Mouse (Mus musculus) gastrocnemius, postnatal 10 days (tissue): ENCODE measurements around the gene Nmnat1. TPM values are rescaled to one million over a fixed set of nuclear protein-coding genes. Genes with fewer than 3 reads are reported as not detected.
"Not testable (repeated sequence)": the region's sequence is repeated elsewhere in the genome, so short reads cannot be mapped to it uniquely, and the experiment has no call there.

Experiments used
- DNase-seq: peaks from one replicate; pipeline ENCODE4 v3.0.0; 2021; ENCODE audit warnings: mixed read lengths
- total RNA-seq, 2 experiments: library from RNA; stranded (reverse); gene quantifications; 2 replicates each; pipeline ENCODE4 v1.2.3; 2021

The Nmnat1 gene
- total RNA-seq, 2 experiments from 2014 or later, result 16.0 to 16.1 TPM

DNA sequence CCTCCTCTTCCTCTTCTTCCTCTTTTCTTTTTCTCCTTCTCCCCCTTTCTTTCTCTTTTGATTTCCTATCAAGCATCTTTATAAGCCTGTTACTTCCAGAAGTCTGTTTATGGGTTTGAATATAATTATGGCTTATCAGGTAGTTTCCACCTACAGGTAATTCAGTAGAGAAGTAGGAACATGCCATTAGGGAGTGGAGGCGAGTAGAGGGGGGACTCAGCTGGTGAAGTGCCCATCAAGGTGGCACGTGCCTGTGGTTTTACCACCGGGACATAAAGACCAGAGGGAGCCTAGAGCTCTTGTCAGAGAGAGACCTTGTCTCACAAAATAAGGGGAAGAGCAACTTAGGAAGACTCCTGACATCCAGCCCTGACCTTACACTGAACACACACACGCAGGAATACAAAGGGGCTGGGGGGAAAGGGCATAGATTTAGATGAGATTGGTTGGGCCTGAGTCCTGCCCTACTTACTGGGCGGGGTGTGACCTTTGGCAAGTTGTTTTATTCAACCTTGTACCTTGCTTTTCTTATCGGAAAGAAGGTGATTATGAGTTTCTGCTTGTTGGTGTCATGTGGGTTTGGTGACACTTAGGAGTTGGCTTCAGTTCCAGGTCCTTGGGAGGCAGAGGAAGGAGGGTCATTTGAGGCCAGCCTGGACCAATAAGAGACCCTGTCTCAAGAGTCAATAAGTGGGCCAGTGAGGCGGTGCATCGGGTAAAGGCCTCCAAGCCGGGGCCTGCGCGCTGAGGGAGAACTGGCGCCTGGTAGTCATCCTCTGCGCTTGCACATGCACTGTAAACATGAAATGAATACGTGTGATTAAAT, 4.6 kb upstream of the Nmnat1 start:
- DNase-seq, result no peak

DNA sequence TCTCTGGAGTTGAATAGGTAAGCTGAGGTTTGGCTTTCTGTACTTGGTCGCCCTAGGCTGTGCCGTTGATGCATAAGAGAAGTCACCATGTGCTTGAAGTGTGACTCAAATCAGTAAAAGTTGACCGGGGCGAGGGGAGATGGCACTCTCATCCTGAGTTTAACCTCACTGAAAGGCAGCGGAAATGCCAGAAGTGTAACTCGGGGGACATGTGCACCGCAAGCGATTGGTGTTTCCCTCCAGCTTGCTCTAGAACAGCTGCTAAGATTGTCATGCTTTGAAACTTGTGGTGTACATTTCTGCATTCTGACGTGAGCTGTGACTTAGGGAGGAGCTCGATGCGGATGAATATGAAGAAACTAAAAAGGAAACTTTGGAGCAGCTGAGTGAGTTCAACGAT, 2.7 kb upstream of the Nmnat1 start:
- no peak for DNase-seq

GRCm38 (mm10) chr4:149485825-149486206, 814 bp upstream of the Nmnat1 start:
- no peak for DNase-seq

DNA sequence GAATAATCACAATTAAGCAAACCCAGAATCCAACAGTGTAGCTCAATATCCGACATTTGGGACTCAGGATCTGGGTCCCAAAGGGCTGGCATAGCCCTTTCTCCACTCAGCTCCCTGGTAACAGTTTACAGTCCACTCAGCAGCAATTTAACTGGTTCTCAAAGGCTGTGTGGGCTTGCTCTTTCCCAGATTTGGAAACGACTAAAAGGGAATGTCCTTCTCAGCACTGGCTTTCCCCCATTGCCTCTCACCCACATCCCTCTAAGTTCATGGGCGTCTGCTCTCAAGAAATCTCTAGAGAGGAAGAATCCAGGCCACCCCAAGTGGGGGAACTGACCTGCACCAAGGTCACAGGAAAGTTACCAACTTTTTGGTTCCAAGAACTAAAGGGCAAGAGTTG, 436 bp downstream of the Nmnat1 start:
- no peak for DNase-seq

DNA sequence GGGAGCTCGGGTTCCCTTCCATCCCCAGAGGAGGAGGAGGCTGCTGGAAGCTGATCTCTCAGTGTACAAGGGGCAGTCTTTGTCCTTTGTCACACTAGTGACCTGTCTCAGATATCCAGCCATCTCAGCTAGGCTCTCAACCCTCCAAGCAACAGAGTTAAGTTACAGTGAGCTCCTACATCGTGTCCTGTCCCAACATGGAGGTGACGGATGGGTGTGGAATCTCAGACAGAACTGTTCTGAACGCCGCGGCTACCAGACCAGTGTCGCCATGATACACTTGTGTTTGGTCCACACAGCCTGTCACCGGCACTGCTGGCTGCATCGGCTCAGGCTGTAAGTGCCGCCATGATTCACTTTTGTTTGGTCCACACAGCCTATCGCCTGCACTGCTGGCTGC, 7.9 kb downstream of the Nmnat1 start, which contains the start of gene Tmem274:
Tmem274 (plus strand) TSS at position 301 of the 400 bp plus-strand sequence.
- DNase-seq, result no peak

GRCm38 (mm10) chr4:149475096-149475495, 9.9 kb downstream of the Nmnat1 start:
- DNase-seq, result no peak

DNA sequence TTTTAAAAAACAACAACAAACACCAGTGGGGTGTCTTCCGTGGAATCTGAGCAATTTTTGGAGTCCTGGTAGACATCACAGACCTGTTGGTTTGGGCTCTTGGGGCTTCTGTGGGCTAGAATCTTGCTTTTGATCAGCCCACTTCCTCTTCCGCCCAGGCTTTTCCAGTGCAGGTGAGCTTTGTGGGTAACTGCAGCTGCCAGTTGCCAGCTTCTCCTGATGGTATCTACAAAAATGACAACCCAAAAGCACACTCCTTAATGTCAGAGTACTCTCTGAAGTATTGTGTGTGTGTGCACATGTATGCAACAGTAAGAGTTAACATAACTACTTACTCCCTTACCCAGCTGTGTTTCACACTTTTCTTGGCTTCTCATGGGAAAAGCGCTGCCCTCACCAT, 15.4 kb downstream of the Nmnat1 start:
- no peak for DNase-seq

DNA sequence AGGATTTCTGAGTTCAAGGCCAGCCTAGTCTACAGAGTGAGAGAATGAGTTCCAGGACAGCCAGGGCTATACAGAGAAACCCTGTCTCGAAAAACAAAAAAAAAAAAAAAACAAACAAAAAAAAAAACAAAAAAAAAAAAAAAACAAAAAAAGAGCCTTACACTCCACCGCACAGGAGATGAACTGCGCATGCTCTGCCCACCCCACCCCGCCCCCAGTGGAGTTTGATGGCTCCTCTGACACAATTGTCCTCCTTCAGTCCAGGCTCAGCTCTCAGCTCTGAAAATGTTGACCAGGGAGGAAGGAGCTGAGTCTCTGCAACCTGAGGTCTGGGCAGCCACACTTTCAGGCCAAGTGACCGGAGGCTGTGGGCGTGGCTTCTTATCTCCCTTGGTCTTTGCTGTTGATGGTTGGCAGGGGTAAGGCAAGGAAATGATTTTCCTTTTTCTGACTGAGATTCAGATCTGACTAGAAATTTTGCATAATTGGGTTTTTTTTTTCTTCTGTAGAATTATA, 21.5 kb downstream of the Nmnat1 start:
- no peak for DNase-seq

DNA sequence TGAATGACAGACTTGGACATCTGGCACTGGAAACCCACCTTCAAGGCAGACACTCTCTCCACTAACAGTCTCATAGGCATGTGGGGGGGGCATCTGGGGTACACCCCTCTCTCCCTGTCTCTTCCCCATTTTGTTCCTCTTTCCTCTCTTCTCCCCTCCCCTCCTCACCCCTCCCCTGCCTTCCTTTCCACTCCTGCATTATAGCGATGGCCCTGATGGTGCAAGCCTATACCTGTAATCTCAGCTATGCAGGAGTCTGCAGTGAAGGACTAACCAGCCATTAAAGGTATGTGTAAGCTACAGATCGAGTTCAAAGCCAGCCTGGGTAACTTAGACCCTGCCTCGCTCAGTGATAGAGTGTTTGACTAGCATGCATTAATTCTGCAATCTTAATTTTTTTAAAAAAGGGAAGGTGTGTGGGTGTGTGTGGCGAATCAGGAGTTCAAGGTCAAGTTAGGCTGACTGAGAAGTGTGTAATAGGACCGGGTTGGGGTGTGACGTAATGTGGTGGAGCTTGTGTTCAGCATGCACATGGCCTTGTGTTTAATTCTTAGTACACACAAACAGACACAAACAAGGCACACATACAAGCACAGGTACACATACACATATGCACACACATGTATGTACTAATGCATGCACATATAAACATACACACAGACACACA, 22.6 kb downstream of the Nmnat1 start:
- DNase-seq, result no peak

GRCm38 (mm10) chr4:149461579-149462304, 23.3 kb downstream of the Nmnat1 start:
- no peak for DNase-seq

DNA sequence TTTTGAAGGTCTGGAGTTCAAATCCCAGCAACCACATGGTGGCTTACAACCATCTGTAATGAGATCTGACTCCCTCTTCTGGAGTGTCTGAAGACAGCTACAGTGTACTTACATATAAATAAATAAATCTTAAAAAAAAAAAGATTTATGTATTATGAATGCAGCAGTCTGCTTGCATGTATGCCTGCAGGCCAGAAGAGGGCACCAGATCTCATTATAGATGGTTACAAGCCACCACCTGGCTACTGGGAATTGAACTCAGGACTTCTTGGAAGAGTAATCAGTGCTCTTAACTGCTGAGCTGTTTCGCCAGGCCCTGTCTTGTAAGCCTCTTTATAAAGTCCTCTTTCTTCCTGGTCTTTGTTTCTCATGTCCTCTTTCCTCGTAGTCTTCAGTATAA, 24.5 kb downstream of the Nmnat1 start:
- DNase-seq, result not testable (repeated sequence)

DNA sequence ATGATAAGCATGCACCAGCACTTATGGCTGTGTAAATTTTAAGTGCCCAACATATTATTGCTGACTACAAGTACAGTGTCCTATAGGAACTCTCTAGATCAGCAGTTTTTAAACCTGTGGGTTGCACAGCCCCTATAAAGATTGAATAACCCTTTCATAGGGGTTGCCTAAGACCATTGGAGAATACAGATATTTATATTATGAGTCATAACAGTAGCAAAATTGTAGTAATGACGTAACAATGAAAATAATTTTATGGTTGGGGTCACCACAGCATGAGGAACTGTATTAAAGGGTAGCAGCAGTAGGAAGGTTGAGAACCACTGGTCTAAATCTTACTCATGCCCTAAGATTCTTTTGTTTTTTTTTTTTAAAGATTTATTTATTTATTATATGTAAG, 25.6 kb downstream of the Nmnat1 start:
- no peak for DNase-seq

GRCm38 (mm10) chr4:149458526-149458925, 26.5 kb downstream of the Nmnat1 start:
- no peak for DNase-seq

DNA sequence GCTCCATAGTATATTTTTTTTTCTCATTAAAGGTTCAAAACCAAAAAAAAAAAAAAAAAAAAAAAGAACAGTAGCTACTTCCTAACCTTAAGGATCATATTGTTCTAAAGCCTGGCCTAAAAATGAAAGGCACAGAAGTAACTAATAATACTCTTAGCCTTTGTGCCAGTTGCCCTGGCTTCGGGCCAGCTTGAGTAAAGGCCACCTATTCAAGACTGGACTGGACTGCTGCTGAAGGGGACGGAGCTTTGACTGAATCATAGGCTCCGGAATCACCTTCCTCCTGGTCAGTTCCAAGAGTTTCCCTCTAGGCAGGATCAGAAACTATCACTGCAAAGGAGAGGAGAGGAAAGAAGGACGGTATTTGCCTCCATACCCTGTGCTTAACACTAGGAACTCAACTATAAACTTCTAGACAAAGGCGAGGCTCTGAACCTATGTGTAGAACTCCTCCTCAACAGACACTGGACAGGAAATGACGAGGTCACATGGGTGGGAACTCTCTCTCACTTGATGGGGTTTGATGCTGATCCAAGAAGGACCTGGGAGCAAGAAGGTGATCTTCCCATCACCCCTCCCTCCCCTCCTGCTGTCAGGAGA, 27.1 kb downstream of the Nmnat1 start:
- DNase-seq, result peak; percentile 26

- not testable (repeated sequence) for DNase-seq
Measured at GRCm38 (mm10) chr4:149457163-149457562, 27.8 kb downstream of the Nmnat1 start.

- no peak for DNase-seq
Measured at GRCm38 (mm10) chr4:149454879-149455278, 30.1 kb downstream of the Nmnat1 start, which contains the start of gene Rbp7. Rbp7 (minus strand) TSS chr4:149454978.

DNA sequence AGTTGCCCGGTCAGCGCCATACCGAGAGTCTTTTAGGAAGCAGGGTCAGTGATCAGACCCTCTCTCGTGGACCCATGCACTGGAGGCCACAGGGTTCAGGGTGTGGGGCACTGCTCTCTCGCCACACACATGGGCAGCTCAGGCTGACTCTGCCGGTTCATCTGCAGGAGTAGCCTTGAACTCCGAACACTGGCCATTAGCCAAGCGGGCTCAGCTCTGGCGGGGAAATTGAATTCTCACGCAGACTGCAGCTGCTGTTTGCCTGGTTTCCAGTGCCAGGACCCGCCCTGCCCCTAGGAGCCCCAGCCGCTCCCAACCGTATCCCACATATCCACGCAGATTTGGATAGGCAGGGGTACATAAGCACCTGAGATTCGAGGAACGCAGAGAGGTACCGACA, 30.7 kb downstream of the Nmnat1 start:
- DNase-seq, result peak; percentile 47

DNA sequence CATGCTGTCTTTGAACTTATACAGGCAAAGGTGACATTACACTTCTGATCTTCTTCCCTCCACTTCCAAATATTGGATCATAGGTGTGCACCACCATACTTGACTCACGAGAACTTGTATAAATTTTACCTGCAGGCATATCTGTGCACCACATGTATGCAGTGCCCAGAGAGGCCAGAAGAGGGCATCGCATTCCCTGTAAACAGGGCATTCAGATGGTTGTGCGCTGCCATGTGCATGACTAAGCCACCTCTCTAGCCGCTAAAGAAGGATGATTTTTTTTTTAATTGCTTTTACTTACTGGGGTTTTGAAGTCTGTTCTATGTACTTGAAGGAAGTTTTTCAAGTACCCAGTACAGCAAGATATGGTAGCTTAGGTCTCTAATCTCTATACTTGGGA, 31.3 kb downstream of the Nmnat1 start:
- peak; percentile 34 for DNase-seq

- no peak for DNase-seq
Measured at GRCm38 (mm10) chr4:149450636-149451035, 34.4 kb downstream of the Nmnat1 start.

- no peak for DNase-seq
Measured at GRCm38 (mm10) chr4:149446309-149446708, 38.7 kb downstream of the Nmnat1 start.

GRCm38 (mm10) chr4:149445868-149446267, 39.1 kb downstream of the Nmnat1 start:
- DNase-seq, result peak; percentile 60
